Mouse (Mus musculus): ENCODE data around the gene 4931414P19Rik. TPM values are rescaled to one million over a fixed set of nuclear protein-coding genes. Genes with fewer than 3 reads are reported as not detected.
A peak's percentile ranks its signal among the peaks of the same experiment; 100 is the strongest.

4931414P19Rik gene
- polyA plus RNA-seq, 1 experiment from 2014 or later: 6.1 TPM

DNA sequence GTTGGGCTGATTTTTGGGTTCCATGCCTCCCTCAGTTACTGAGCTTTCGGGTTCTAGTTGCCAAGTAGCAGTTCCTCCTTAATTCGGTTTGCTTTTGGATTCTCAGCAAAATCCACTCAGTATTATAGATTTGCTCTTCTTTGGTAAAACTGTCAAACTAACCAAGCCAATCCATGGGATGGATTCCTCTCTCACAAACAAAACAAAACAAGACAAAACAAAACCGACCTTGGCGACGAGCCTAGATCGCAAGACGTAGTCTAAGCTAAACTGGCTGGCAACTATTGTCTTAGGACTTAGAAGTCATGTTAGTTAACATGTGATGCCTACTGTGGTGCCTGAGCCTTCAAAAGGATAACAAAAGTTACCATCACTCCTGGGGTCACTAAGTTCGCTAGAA is 2.1 kb downstream of the 4931414P19Rik start:
- peaks cover 16% of the 10 kb centered on the region; the same call in 1 of the 2 replicates for H3K4me1 ChIP-seq (ENCODE audit: control insufficient read depth, insufficient read depth, low read length)
- DNase-seq (peak; percentile 46), ATAC-seq (ENCODE audit: low FRiP score, low TSS enrichment) (no peak)
- peak overlapping the region; percentile 52 for H3K4me3 ChIP-seq (replicated peaks; ENCODE audit: low read depth, low read length)
- no peaks in the 10 kb centered on the region for H3K27me3 ChIP-seq (ENCODE audit: control insufficient read depth, insufficient read depth, low read length)
- peak overlapping the region; percentile 64 for H3K4me2 ChIP-seq (ENCODE audit: low read length)
- WGBS: 85% methylated on average over 8 of the region's 8 CpGs
- H3K27ac ChIP-seq (replicated peaks; ENCODE audit: low read depth, low read length): peak overlapping the region; percentile 92
- no peaks in the 10 kb centered on the region for H3K9me3 ChIP-seq (ENCODE audit: control insufficient read depth, low read length)
- H3K36me3 ChIP-seq (ENCODE audit: control insufficient read depth, insufficient read depth, low read length): no peaks in the 10 kb centered on the region
- H3K9ac ChIP-seq (replicated peaks; ENCODE audit: low read length): no peak overlapping the region

DNA sequence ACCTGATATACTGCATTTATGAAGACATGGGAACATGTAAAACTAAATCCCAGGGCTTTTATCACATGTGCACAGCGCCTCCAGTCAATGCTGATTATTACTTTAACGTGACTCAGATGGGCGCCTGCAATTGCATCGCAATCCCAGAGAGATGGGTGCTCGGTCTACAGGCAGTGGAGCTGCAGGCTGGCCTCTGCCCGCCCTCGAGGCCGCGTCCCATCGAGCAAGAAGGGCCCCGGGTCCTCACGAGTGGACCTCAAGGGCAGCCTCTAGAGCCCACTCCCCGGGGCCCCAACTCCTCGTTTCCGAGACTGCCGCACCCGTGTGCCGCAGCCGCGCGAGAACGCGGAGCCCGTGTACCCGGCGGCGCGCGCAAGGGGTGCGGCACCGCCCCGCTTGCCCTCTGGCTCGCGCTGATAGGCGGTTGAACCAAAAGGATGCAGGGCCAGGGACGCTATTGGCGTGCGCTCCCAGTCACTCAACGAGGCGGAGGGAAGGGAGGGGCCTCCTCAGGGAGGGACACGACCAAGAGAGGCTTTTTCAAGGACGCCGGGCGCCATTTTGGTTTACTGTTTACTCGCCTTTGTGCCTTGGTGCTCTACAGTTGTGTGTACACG is 2.6 kb downstream of the 4931414P19Rik start:
- WGBS: under 1% methylated on average over 46 of the region's 46 CpGs
- H3K27ac ChIP-seq (replicated peaks; ENCODE audit: low read depth, low read length): peak overlapping the region; percentile 92
- H3K4me1 ChIP-seq (ENCODE audit: control insufficient read depth, insufficient read depth, low read length): peaks cover 16% of the 10 kb centered on the region; the same call in 1 of the 2 replicates
- ATAC-seq (ENCODE audit: low FRiP score, low TSS enrichment) (peak; percentile 99), DNase-seq (peak; percentile 98)
- peak overlapping the region; percentile 52 for H3K4me3 ChIP-seq (replicated peaks; ENCODE audit: low read depth, low read length)
- H3K9ac ChIP-seq (replicated peaks; ENCODE audit: low read length): peak overlapping the region; percentile 68
- H3K4me2 ChIP-seq (ENCODE audit: low read length): peak overlapping the region; percentile 64
- no peaks in the 10 kb centered on the region for H3K27me3 ChIP-seq (ENCODE audit: control insufficient read depth, insufficient read depth, low read length)
- no peaks in the 10 kb centered on the region for H3K9me3 ChIP-seq (ENCODE audit: control insufficient read depth, low read length)
- no peaks in the 10 kb centered on the region for H3K36me3 ChIP-seq (ENCODE audit: control insufficient read depth, insufficient read depth, low read length)

DNA sequence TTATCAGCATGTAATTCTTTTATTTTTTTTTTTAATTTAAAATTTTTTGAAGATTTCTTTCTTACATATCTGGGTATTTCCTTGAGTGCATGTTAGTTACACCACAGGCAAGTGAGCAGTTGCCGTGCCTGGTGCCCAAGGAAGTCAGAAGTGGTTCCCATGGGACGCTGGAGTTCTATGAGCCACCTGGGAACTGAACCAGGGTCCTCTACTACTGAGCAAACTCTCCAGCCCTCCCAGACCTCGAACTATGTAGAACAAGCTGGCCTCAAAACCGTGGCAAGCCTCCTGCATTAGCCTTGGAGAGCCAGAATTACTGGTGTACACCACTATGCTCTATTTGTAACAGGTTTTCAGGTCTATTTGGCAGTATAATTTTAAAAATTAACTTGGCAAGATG is 3.2 kb downstream of the 4931414P19Rik start:
- Histone ChIP-seq H3K36me3 (ENCODE audit: control insufficient read depth, insufficient read depth, low read length) (no peaks in the 10 kb centered on the region), H3K27ac (replicated peaks; ENCODE audit: low read depth, low read length) (peak overlapping the region; percentile 92), H3K9ac (replicated peaks; ENCODE audit: low read length) (peak overlapping the region; percentile 68), H3K4me2 (ENCODE audit: low read length) (peak overlapping the region; percentile 64), H3K27me3 (ENCODE audit: control insufficient read depth, insufficient read depth, low read length) (no peaks in the 10 kb centered on the region), H3K9me3 (ENCODE audit: control insufficient read depth, low read length) (no peaks in the 10 kb centered on the region), H3K4me3 (replicated peaks; ENCODE audit: low read depth, low read length) (peak overlapping the region; percentile 52), H3K4me1 (ENCODE audit: control insufficient read depth, insufficient read depth, low read length) (peaks cover 16% of the 10 kb centered on the region; the same call in 1 of the 2 replicates)
- ATAC-seq (ENCODE audit: low FRiP score, low TSS enrichment) (peak; percentile 12; the same call in 1 of the 2 replicates), DNase-seq (peak; percentile 57)
- WGBS: 31% methylated on average over 4 of the region's 4 CpGs

DNA sequence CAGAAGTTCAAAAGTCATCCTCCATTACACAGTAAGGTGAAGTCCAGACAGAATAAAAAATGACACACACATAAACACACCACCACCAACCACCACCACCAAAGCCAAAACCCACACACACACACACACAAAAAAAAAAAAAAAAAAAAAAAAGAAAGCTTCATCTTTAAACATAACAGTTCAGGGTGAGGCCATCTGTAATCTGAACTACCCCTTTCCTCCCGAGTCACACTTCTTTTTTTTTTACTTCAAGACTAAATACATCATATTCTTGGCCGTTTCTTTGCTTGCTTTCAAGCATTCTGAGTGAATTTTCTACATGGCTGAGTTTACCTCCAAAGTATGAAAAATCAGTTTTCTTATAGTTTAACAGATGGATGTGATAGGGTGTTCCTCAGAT is 4.2 kb downstream of the 4931414P19Rik start:
- peaks cover 16% of the 10 kb centered on the region; the same call in 1 of the 2 replicates for H3K4me1 ChIP-seq (ENCODE audit: control insufficient read depth, insufficient read depth, low read length)
- 77% methylated on average over 2 of the region's 2 CpGs for WGBS
- H3K27me3 ChIP-seq (ENCODE audit: control insufficient read depth, insufficient read depth, low read length): no peaks in the 10 kb centered on the region

DNA sequence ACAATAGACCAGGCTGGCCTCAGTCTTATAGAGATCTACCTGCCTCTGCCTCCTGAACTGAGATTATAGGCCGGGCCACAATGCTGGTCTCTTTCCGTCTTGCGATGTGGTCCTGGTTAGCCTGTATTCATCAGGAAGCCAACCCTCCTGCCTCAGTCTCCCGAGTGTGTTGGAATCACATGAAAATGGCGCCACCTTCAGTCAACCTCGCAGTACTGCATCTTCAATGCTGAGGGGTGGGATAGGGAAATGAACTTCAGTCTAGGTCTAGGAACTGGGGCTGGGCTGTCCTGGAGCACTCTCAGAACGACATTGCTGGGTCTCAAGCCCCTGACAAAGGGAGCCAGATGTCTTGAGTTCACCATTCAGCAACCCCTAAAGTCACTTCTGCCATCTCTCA is 8.7 kb downstream of the 4931414P19Rik start:
- H3K9ac ChIP-seq (replicated peaks; ENCODE audit: low read length): no peak overlapping the region
- H3K36me3 ChIP-seq (ENCODE audit: control insufficient read depth, insufficient read depth, low read length): peaks cover 15% of the 10 kb centered on the region; the same call in 1 of the 2 replicates
- no peaks in the 10 kb centered on the region for H3K27me3 ChIP-seq (ENCODE audit: control insufficient read depth, insufficient read depth, low read length)
- DNase-seq (no peak), ATAC-seq (ENCODE audit: low FRiP score, low TSS enrichment) (no peak)
- H3K4me1 ChIP-seq (ENCODE audit: control insufficient read depth, insufficient read depth, low read length): 0 out of 2 replicates have a peak, but pooled peaks cover under 1% of the 10 kb centered on the region
- no peak overlapping the region for H3K4me2 ChIP-seq (ENCODE audit: low read length)
- H3K9me3 ChIP-seq (ENCODE audit: control insufficient read depth, low read length): no peaks in the 10 kb centered on the region
- no peak overlapping the region for H3K4me3 ChIP-seq (replicated peaks; ENCODE audit: low read depth, low read length)
- WGBS: 85% methylated on average over 7 of the region's 7 CpGs
- H3K27ac ChIP-seq (replicated peaks; ENCODE audit: low read depth, low read length): no peak overlapping the region

More for the DNA sequence above, 4.2 kb downstream of the 4931414P19Rik start:
- DNase-seq (no peak), ATAC-seq (ENCODE audit: low FRiP score, low TSS enrichment) (no peak)
- H3K9ac ChIP-seq (replicated peaks; ENCODE audit: low read length): no peak overlapping the region
- no peaks in the 10 kb centered on the region for H3K9me3 ChIP-seq (ENCODE audit: control insufficient read depth, low read length)
- H3K4me2 ChIP-seq (ENCODE audit: low read length): no peak overlapping the region
- no peak overlapping the region for H3K4me3 ChIP-seq (replicated peaks; ENCODE audit: low read depth, low read length)
- no peaks in the 10 kb centered on the region for H3K36me3 ChIP-seq (ENCODE audit: control insufficient read depth, insufficient read depth, low read length)
- H3K27ac ChIP-seq (replicated peaks; ENCODE audit: low read depth, low read length): no peak overlapping the region

- Histone ChIP-seq H3K4me2 (ENCODE audit: low read length) (no peak overlapping the region), H3K4me1 (ENCODE audit: control insufficient read depth, insufficient read depth, low read length) (no peaks in the 10 kb centered on the region), H3K4me3 (replicated peaks; ENCODE audit: low read depth, low read length) (no peak overlapping the region), H3K36me3 (ENCODE audit: control insufficient read depth, insufficient read depth, low read length) (peaks cover 17% of the 10 kb centered on the region; the same call in 1 of the 2 replicates), H3K27me3 (ENCODE audit: control insufficient read depth, insufficient read depth, low read length) (no peaks in the 10 kb centered on the region), H3K9ac (replicated peaks; ENCODE audit: low read length) (no peak overlapping the region), H3K9me3 (ENCODE audit: control insufficient read depth, low read length) (no peaks in the 10 kb centered on the region), H3K27ac (replicated peaks; ENCODE audit: low read depth, low read length) (no peak overlapping the region)
- 68% methylated on average over 28 of the region's 28 CpGs for WGBS
- DNase-seq (no peak), ATAC-seq (ENCODE audit: low FRiP score, low TSS enrichment) (no peak)
Observed at GRCm38 (mm10) chr14:54594631-54595414, 11.0 kb downstream of the 4931414P19Rik start.

DNA sequence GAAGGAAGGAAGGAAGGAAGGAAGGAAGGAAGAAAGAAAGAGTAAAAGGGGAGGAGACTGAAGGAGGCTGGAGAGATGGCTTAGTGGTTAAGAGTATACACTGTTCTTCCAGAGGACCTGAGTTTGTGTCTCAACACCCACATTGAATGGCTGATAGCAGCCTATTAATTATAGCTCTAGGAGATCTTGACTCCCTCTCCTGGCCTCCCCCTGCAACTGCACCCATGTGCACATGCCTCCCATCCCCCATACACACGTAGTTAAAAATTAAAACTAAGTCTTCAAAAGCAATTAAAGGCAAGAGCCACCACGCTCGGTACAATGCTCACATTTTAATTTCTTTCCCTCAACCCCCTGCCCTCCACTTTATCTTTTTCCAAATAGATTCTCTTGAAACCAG is 11.7 kb downstream of the 4931414P19Rik start:
- Histone ChIP-seq H3K9me3 (ENCODE audit: control insufficient read depth, low read length) (no peaks in the 10 kb centered on the region), H3K9ac (replicated peaks; ENCODE audit: low read length) (no peak overlapping the region), H3K4me1 (ENCODE audit: control insufficient read depth, insufficient read depth, low read length) (no peaks in the 10 kb centered on the region), H3K27me3 (ENCODE audit: control insufficient read depth, insufficient read depth, low read length) (no peaks in the 10 kb centered on the region), H3K4me2 (ENCODE audit: low read length) (no peak overlapping the region), H3K36me3 (ENCODE audit: control insufficient read depth, insufficient read depth, low read length) (peaks cover 17% of the 10 kb centered on the region; the same call in 1 of the 2 replicates), H3K27ac (replicated peaks; ENCODE audit: low read depth, low read length) (no peak overlapping the region), H3K4me3 (replicated peaks; ENCODE audit: low read depth, low read length) (no peak overlapping the region)
- WGBS: 89% methylated on average over 3 of the region's 3 CpGs
- DNase-seq (no peak), ATAC-seq (ENCODE audit: low FRiP score, low TSS enrichment) (no peak)

GRCm38 (mm10) chr14:54592319-54592934 is 13.4 kb downstream of the 4931414P19Rik start:
- Histone ChIP-seq H3K36me3 (ENCODE audit: control insufficient read depth, insufficient read depth, low read length) (peaks cover 17% of the 10 kb centered on the region; the same call in 1 of the 2 replicates), H3K4me2 (ENCODE audit: low read length) (no peak overlapping the region), H3K9me3 (ENCODE audit: control insufficient read depth, low read length) (no peaks in the 10 kb centered on the region), H3K27ac (replicated peaks; ENCODE audit: low read depth, low read length) (peak overlapping the region; percentile 41; the same call in 1 of the 2 replicates), H3K9ac (replicated peaks; ENCODE audit: low read length) (no peak overlapping the region), H3K4me3 (replicated peaks; ENCODE audit: low read depth, low read length) (no peak overlapping the region), H3K27me3 (ENCODE audit: control insufficient read depth, insufficient read depth, low read length) (no peaks in the 10 kb centered on the region), H3K4me1 (ENCODE audit: control insufficient read depth, insufficient read depth, low read length) (no peaks in the 10 kb centered on the region)
- 77% methylated on average over 10 of the region's 10 CpGs for WGBS
- no peak for ATAC-seq (ENCODE audit: low FRiP score, low TSS enrichment)
- DNase-seq: no peak
